Mouse (Mus musculus) lung, embryonic 14.5 days (tissue): Measurements from ENCODE around the gene Dnaja3. TPM values are rescaled to one million over a fixed set of nuclear protein-coding genes. Genes with fewer than 3 reads are reported as not detected.
A peak's percentile ranks its signal among the peaks of the same experiment; 100 is the strongest.

Experiments used
- ATAC-seq: fragments of 200-750 bp; cut with Nextera tagmentation; 2 replicates; pipeline ENCODE4 v1.8.0; 2017; ENCODE audit warnings: mild to moderate bottlenecking, moderate TSS enrichment, moderate library complexity; ENCODE audit not compliant: insufficient read depth
- DNase-seq: peaks from one replicate; pipeline ENCODE4 v3.0.0-alpha.2; 2015
- H3K27ac ChIP-seq: fragments of 300-500 bp; sonication (generic); 2 replicates; pipeline ENCODE4 v1.5.1; 2014; ENCODE audit warnings: low read depth, mild to moderate bottlenecking, moderate library complexity
- H3K27me3 ChIP-seq: fragments of 300-500 bp; sonication (generic); 2 replicates; pipeline ENCODE4 v1.6.1; 2014; ENCODE audit warnings: low read length, control low read depth; ENCODE audit not compliant: insufficient read depth
- H3K36me3 ChIP-seq: fragments of 300-500 bp; sonication (generic); 2 replicates; pipeline ENCODE4 v1.6.1; 2014; ENCODE audit warnings: control low read depth; ENCODE audit not compliant: insufficient read depth
- H3K4me1 ChIP-seq: fragments of 300-500 bp; sonication (generic); 2 replicates; pipeline ENCODE4 v1.6.1; 2014; ENCODE audit warnings: antibody characterized with exemption, control low read depth; ENCODE audit not compliant: insufficient read depth
- H3K4me2 ChIP-seq: fragments of 300-500 bp; sonication (generic); 2 replicates; pipeline ENCODE4 v1.6.1; 2014; ENCODE audit warnings: mild to moderate bottlenecking
- H3K4me3 ChIP-seq: fragments of 300-500 bp; sonication (generic); 2 replicates; pipeline ENCODE4 v1.5.1; 2014; ENCODE audit warnings: low read depth, low read length
- H3K9ac ChIP-seq: fragments of 300-500 bp; sonication (generic); 2 replicates; pipeline ENCODE4 v1.6.1; 2014
- H3K9me3 ChIP-seq: fragments of 300-500 bp; sonication (generic); 2 replicates; pipeline ENCODE4 v1.6.1; 2016; ENCODE audit warnings: low read depth, low read length, control low read depth
- CTCF ChIP-seq: IDR thresholded peaks from 2 replicates; pipeline ENCODE4 v1.5.1; 2016; ENCODE audit warnings: antibody characterized with exemption, low read depth
- WGBS: fragments of 180-500 bp; shearing (Covaris S2); extraction: QIAGEN DNeasy Blood & Tissue Kit; methylation state at CpG from one replicate; pipeline ENCODE4 v1.1.7; 2014; 5-methylcytosine and 5-hydroxymethylcytosine counted together
- polyA plus RNA-seq: library from polyadenylated mRNA; unstranded; fragments of >200 nt; fragmentation: Nextera tagmentation; extraction: Ambion mirVana; gene quantifications from 2 replicates; pipeline ENCODE4 v1.2.1, GENCODE M21; 2014

Gene Dnaja3
- polyA plus RNA-seq, 1 experiment from 2014 or later = 59.3 TPM

- DNase-seq (no peak), ATAC-seq (no peak)
- no peak overlapping the region for H3K9ac ChIP-seq
- no peak overlapping the region for H3K4me3 ChIP-seq
- peaks cover 74% of the 10 kb centered on the region for H3K36me3 ChIP-seq
- no peaks in the 10 kb centered on the region for H3K4me1 ChIP-seq
- no peaks in the 10 kb centered on the region for H3K27me3 ChIP-seq
- no peaks in the 10 kb centered on the region for H3K9me3 ChIP-seq
- no peak overlapping the region for H3K4me2 ChIP-seq
- 68% methylated on average over 4 of the region's 4 CpGs for WGBS
- TF ChIP-seq CTCF = no peak
- H3K27ac ChIP-seq = no peak overlapping the region
Measured at GRCm38 (mm10) chr16:4616829-4617228, 23.0 kb upstream of the Dnaja3 start.

- Histone ChIP-seq H3K27me3 (no peaks in the 10 kb centered on the region), H3K36me3 (0 out of 2 replicates have a peak, but pooled peaks cover 8% of the 10 kb centered on the region), H3K9me3 (no peaks in the 10 kb centered on the region), H3K4me3 (peak overlapping the region; percentile 77), H3K9ac (peak overlapping the region; percentile 85), H3K27ac (peak overlapping the region; percentile 81), H3K4me1 (peaks cover 14% of the 10 kb centered on the region; the same call in 1 of the 2 replicates), H3K4me2 (peak overlapping the region; percentile 80)
- no peak for DNase-seq
- TF ChIP-seq CTCF = no peak
- 14% methylated on average over 9 of the region's 9 CpGs for WGBS
- ATAC-seq = no peak
Measured at GRCm38 (mm10) chr16:4624074-4624473, 15.7 kb upstream of the Dnaja3 start.

GRCm38 (mm10) chr16:4624481-4625110 is 15.2 kb upstream of the Dnaja3 start, which contains the start of gene Pam16:
Pam16 (minus strand) TSS chr16:4624988.
- Histone ChIP-seq H3K4me1 (peaks cover 14% of the 10 kb centered on the region; the same call in 1 of the 2 replicates), H3K4me2 (peak within 1 kb of the TSS; percentile 80), H3K27ac (peak within 1 kb of the TSS; percentile 81), H3K27me3 (no peaks in the 10 kb centered on the region), H3K36me3 (0 out of 2 replicates have a peak, but pooled peaks cover 7% of the 10 kb centered on the region), H3K9me3 (no peaks in the 10 kb centered on the region), H3K9ac (peak within 1 kb of the TSS; percentile 85), H3K4me3 (peak within 1 kb of the TSS; percentile 77)
- ATAC-seq (peak; percentile 87), DNase-seq (peak; percentile 98)
- WGBS = under 1% methylated on average over 53 of the region's 56 CpGs
- no peak for TF ChIP-seq CTCF

GRCm38 (mm10) chr16:4627105-4627504 is 12.7 kb upstream of the Dnaja3 start:
- Histone ChIP-seq H3K27ac (no peak overlapping the region), H3K36me3 (0 out of 2 replicates have a peak, but pooled peaks cover 6% of the 10 kb centered on the region), H3K27me3 (no peaks in the 10 kb centered on the region), H3K4me3 (no peak overlapping the region), H3K4me2 (no peak overlapping the region), H3K9me3 (no peaks in the 10 kb centered on the region), H3K9ac (0 out of 2 replicates have a peak overlapping the region, but pooled peaks have one; percentile 3), H3K4me1 (peaks cover 14% of the 10 kb centered on the region; the same call in 1 of the 2 replicates)
- 44% methylated on average over 6 of the region's 6 CpGs for WGBS
- DNase-seq = no peak
- no peak for TF ChIP-seq CTCF
- ATAC-seq = no peak

DNA sequence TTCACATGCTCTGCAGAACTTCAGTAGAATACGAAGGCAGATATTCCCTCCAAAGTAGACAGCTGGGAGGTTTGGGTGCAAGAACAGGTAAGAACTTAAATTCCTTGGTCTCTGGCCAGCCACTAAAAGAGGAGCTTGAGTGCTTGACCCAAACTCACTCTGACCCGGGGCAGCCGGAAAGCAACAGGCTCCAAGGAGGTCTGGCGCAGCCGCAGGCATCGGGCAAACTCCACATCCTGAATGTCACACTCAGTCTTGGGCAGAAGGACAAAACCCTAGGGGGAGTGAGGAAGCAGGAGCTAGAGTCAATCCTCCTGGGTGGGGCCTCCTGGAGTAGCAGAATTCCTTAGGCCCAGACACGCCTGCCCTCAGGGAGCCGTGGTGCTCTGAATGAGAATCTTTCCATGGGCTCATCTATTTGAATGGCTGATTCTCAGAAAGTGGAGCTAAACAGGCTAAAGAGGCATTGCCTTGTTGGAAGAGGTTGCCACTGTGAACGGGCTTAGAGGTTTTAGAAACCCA is 10.8 kb upstream of the Dnaja3 start:
- 89% methylated on average over 9 of the region's 9 CpGs for WGBS
- 0 out of 2 replicates have a peak, but pooled peaks cover 7% of the 10 kb centered on the region for H3K4me1 ChIP-seq

DNA sequence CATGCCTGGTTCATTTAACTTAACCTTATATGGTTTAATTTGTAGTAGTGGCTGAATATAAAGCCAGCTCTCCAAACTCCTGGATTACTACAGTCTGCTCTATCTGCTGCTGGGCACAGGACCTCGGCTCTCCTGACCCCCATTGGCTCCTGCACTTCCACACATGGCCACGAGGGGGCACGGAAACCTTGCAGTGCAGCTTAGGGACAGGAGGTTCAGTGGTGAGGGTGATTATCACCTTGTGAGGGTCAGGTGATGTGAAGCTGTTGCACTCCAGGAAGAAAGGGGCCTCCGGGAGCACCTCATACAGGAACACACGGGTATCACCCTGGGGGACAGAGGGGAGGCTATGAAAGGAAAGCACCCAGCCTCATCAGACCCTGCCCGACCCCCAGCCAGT is 9.8 kb upstream of the Dnaja3 start:
- 16% methylated on average over 6 of the region's 6 CpGs for WGBS
- H3K4me1 ChIP-seq = 0 out of 2 replicates have a peak, but pooled peaks cover 7% of the 10 kb centered on the region
- no peak overlapping the region for H3K27ac ChIP-seq
- H3K4me2 ChIP-seq = no peak overlapping the region
- peak; percentile 100 for TF ChIP-seq CTCF
- 0 out of 2 replicates have a peak, but pooled peaks cover 6% of the 10 kb centered on the region for H3K36me3 ChIP-seq
- DNase-seq (peak; percentile 86), ATAC-seq (no peak)
- no peak overlapping the region for H3K4me3 ChIP-seq
- H3K27me3 ChIP-seq = no peaks in the 10 kb centered on the region
- H3K9me3 ChIP-seq = no peaks in the 10 kb centered on the region
- no peak overlapping the region for H3K9ac ChIP-seq

More for the DNA sequence above, 10.8 kb upstream of the Dnaja3 start:
- no peak for DNase-seq
- Histone ChIP-seq H3K4me3 (no peak overlapping the region), H3K36me3 (0 out of 2 replicates have a peak, but pooled peaks cover 6% of the 10 kb centered on the region), H3K9ac (no peak overlapping the region), H3K27me3 (no peaks in the 10 kb centered on the region), H3K4me2 (no peak overlapping the region), H3K9me3 (no peaks in the 10 kb centered on the region), H3K27ac (no peak overlapping the region)
- no peak for TF ChIP-seq CTCF
- no peak for ATAC-seq

- peak; percentile 19; the same call in 1 of the 2 replicates for ATAC-seq
- Histone ChIP-seq H3K4me1 (0 out of 2 replicates have a peak, but pooled peaks cover 5% of the 10 kb centered on the region), H3K27ac (no peak overlapping the region), H3K36me3 (0 out of 2 replicates have a peak, but pooled peaks cover 6% of the 10 kb centered on the region), H3K4me2 (no peak overlapping the region), H3K27me3 (no peaks in the 10 kb centered on the region), H3K9ac (no peak overlapping the region), H3K9me3 (no peaks in the 10 kb centered on the region), H3K4me3 (no peak overlapping the region)
- TF ChIP-seq CTCF = peak; percentile 74
- 36% methylated on average over 7 of the region's 7 CpGs for WGBS
- DNase-seq = peak; percentile 69
Measured at GRCm38 (mm10) chr16:4632050-4632449, 7.7 kb upstream of the Dnaja3 start.
